Mouse (Mus musculus) myocyte (in vitro differentiated cells): ENCODE data around the gene Gpr15.

Experiments
- CEBPB ChIP-seq: IDR thresholded peaks from 2 replicates; pipeline ENCODE4 v1.6.1; 2011; ENCODE audit warnings: mild to moderate bottlenecking, moderate library complexity; ENCODE audit not compliant: poor library complexity, insufficient read depth, severe bottlenecking
- POLR2A ChIP-seq: IDR thresholded peaks from one replicate; pipeline ENCODE4 v1.6.1; 2011; ENCODE audit warnings: low read depth, mild to moderate bottlenecking, control low read depth, moderate library complexity; ENCODE audit not compliant: insufficient read length
- POLR2AphosphoS2 ChIP-seq: IDR thresholded peaks from one replicate; pipeline ENCODE4 v1.6.1; 2011; ENCODE audit warnings: low read depth, control low read depth; ENCODE audit not compliant: insufficient read length
- TCF12 ChIP-seq: IDR thresholded peaks from one replicate; pipeline ENCODE4 v1.6.1; 2011; ENCODE audit warnings: mild to moderate bottlenecking, control low read depth; ENCODE audit not compliant: poor library complexity, insufficient read depth, severe bottlenecking

GRCm38 (mm10) chr16:58709536-58709935, 9.3 kb downstream of the Gpr15 start:
- TF ChIP-seq POLR2A, result no peak
- TF ChIP-seq TCF12, result no peak
- no peak for TF ChIP-seq CEBPB
- TF ChIP-seq POLR2AphosphoS2, result no peak
